Mouse (Mus musculus) monocyte, adult 5-6 weeks (primary cell): Measurements from ENCODE around the gene Olfr1009. TPM values are rescaled to one million over a fixed set of nuclear protein-coding genes. Genes with fewer than 3 reads are reported as not detected.
"Not testable (repeated sequence)": the region's sequence is repeated elsewhere in the genome, so short reads cannot be mapped to it uniquely, and the experiment has no call there.

Source experiments
- ATAC-seq: fragments of 153-309, 156-312 bp; replicated peaks from 2 replicates; pipeline ENCODE4 v1.8.0; 2017; ENCODE audit warnings: mild to moderate bottlenecking; ENCODE audit not compliant: low TSS enrichment, insufficient number of reproducible peaks, severe bottlenecking, poor library complexity, low FRiP score
- total RNA-seq: library from RNA; stranded (forward); fragments of 200-1000, 200-491, 200-594 nt; gene quantifications from 3 replicates; pipeline ENCODE4 v1.2.3, GENCODE M21; 2017

Gene Olfr1009
- not detected in 3 replicates for total RNA-seq

DNA sequence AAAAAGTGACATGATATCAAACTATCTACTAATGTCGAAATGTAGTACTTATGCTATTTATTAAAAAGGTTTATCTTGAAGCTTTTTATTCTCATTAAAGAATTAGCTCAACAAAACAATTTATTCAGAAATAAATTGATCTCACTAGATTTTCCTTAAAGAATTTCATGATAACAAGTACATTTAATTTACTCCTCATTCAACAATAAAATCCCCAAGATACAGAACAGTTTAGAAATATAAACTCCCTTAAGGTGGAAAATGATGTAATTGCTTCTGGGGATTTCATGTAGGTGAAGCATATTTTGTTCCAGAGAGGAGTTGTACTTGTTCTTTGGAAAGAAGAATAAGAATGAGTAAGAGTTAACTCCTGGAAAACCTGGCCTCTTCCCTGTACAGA, at the start of gene Olfr1009:
TSS of gene Olfr1009 (plus strand) at position 301 of the 400 bp plus-strand sequence.
- no peak for ATAC-seq

DNA sequence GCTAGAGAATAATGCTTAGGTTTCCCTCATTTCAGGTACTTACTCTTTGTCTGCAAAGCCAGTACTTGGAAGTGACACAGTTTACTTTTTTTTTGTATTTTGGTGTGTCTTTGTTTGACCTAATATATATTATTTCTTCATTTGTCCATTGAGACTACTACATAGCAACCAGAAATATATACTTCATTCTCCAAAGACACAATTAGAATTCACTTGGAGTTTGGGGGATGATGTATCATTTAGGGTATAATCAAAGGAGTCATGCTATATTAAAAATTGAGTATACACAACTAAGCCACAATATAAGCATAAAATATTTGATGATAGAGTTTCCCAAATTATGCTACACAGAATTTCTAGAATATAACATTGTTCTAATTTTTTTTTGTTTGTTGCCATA, 36.6 kb upstream of the Olfr1009 start, which contains the start of gene Olfr1006:
TSS of gene Olfr1006 (minus strand) at position 101 of the 400 bp plus-strand sequence.
- ATAC-seq: no peak

DNA sequence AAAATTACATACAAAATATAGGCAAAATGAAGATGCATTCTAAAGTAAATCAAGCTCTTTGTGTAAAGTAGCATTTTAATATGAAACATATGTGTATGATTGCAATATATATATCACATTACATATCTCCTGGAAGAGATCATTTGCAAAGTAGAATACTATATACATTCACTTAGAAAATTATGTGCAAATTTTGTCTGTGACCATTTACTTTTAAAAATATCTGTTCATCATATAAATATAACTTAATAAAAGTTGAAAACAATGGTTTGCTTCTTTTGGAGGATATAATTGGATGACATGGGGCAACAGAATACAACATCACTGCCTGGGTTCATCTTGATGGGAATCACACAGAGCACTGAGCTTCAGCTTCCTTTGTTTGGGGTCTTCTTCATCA, 26.1 kb upstream of the Olfr1009 start, which contains the start of gene Olfr1008:
TSS of gene Olfr1008 (plus strand) at position 301 of the 400 bp plus-strand sequence.
- no peak for ATAC-seq

DNA sequence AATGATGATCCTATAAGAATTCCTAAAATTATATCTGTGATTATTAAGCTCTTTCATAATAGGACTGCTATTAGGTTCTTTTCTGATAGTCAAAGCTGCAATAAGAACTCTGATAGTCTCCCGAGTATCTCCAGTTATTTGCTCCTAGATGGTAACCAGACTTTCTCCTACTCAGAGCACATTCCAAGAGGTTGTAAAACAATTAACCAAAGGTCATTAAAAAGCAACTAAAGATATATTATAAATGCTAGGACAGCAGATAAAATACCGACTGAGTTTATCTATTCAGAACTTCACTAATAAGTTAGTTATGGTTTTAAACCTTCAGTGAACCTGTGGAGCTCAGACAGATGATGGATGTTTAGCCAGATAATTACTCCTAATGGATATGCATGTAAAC, 4.5 kb upstream of the Olfr1009 start:
- ATAC-seq: not testable (repeated sequence)

DNA sequence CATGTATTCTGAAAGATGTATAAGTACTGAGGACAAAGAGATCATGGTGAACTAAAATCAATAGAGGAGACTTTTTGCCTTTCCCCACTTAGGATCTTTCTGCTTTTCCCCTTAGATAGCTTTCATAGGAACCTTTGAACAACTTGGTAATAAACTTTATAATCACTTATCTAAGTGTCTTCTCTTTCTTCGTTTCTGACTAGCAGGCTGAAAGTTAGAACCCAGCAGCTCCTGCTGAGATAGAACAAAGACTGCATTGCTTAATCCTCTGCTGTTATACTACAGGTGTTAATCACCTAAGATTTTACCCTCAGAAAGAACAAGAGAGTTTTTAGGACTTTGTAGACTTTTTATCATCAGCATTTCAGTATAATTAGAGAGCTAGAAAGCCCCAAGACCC, 4.1 kb upstream of the Olfr1009 start:
- no peak for ATAC-seq

DNA sequence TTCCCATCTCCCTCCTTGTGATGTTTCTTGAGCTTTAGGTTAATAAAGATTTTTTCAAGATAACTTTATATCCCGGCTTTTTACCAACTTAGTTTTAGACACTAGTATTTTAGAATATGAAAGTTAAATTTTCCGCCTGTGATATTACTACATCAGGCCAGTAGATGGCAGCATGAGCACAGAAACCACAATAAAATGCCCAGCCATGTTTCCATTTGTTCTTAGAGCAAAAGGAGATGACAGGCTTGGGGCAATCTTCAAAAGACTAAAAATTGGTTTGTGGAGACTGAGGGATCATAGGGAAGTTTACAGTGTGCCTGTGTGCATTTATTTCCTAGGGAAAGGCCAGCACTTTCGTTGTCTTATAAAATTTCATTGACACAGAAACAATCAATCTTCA, 10.6 kb downstream of the Olfr1009 start:
- no peak for ATAC-seq

DNA sequence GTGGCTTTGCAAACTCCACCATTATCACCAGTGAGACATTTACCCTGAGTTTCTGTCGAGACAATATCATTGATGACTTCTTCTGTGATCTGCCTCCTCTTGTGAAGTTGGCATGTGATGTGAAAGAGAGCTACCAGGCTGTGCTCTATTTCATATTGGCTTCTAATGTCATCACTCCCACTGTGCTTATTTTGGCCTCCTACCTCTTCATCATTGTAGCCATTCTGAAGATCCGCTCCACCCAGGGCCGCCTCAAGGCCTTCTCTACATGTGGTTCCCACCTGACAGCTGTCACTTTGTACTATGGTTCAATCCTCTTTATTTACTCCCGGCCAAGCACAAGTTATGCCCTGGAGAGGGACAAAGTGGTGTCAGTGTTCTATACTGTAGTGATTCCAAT, 38.6 kb downstream of the Olfr1009 start:
- no peak for ATAC-seq

DNA sequence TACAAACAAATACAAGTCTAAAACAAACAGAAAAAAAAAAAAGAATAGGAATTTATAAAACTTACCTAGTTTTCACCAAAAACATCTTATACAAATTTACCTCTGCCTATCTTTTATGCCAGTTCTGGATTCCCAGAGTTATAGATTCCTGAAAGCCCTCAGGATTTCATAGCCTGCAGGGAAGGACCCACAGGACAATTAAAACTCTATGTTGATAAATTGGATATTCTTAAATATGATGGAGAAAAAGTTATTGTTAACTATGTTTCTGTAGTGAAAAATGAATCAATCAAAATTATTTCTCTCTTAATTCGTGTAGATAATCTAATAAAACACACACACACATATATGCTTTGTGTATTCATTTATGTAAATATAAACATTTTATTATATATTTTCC, 47.4 kb downstream of the Olfr1009 start, which contains the start of gene Olfr1012:
TSS of gene Olfr1012 (minus strand) at position 101 of the 400 bp plus-strand sequence.
- no peak for ATAC-seq

DNA sequence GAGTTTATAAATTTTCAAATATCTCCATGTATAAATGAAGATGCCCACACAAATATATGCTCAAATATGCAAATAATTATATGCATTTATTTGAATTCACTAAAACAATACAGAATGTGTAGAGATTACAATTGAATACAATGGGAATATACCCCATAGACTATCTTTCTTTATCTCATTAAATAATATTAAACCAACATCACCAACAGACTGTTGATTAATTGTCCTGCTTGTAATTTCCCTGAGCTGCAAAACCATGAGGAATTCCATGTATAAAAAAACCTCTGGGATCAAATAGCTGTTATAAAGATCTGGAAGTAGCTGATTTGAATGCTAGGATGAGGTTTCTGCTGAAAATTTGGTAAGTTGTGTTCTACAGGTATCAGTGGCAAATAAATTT, 51.6 kb downstream of the Olfr1009 start, which contains the start of gene Olfr1013:
TSS of gene Olfr1013 (plus strand) at position 301 of the 400 bp plus-strand sequence.
- ATAC-seq: no peak

DNA sequence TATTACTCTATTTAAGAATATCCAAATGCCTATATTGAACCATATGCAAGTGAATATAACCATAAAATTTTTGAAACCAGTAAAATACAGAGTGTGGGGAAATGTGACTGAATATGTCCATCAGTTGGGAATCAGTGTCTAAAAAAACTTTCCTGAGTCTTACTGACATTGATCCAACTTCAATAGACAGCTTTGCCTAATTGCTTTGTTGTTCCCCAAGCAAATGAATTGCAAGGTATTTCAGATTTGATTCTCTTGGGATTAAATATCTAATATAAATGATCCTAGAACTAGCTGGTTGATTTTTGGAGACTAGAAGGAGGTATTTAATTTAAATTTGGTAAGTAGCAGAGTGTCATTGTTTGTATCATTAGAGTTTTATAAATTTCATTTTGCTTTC, 57.2 kb downstream of the Olfr1009 start, which contains the start of gene Olfr1014:
TSS of gene Olfr1014 (plus strand) at position 301 of the 400 bp plus-strand sequence.
- ATAC-seq: no peak

Other genes starting within 250 kb of the Olfr1009 start
- not detected in 3 replicates for gene 4833423E24Rik, start 196.4 kb upstream of the Olfr1009 start, total RNA-seq
- gene Olfr996, start 136.2 kb upstream of the Olfr1009 start, total RNA-seq: not detected in 3 replicates
- not detected in 3 replicates for gene Olfr998, start 126.5 kb upstream of the Olfr1009 start, total RNA-seq
- gene Olfr1000, start 103.5 kb upstream of the Olfr1009 start, total RNA-seq: not detected in 3 replicates
- not detected in 3 replicates for gene Olfr1002, start 64.7 kb upstream of the Olfr1009 start, total RNA-seq
- gene Olfr154, start 51.0 kb upstream of the Olfr1009 start, total RNA-seq: not detected in 3 replicates
- not detected in 3 replicates for gene Olfr1006, start 36.7 kb upstream of the Olfr1009 start, total RNA-seq
- gene Olfr1008, start 26.0 kb upstream of the Olfr1009 start, total RNA-seq: not detected in 3 replicates
- gene Olfr1012, start 47.3 kb downstream of the Olfr1009 start, total RNA-seq: not detected in 3 replicates
- gene Olfr1013, start 51.7 kb downstream of the Olfr1009 start, total RNA-seq: not detected in 3 replicates
- not detected in 3 replicates for gene Olfr1014, start 57.3 kb downstream of the Olfr1009 start, total RNA-seq
- gene Olfr1015, start 66.6 kb downstream of the Olfr1009 start, total RNA-seq: not detected in 3 replicates
- not detected in 3 replicates for gene Olfr1016, start 87.1 kb downstream of the Olfr1009 start, total RNA-seq
- gene Olfr1018, start 103.1 kb downstream of the Olfr1009 start, total RNA-seq: 0.43 TPM in 1 of 3 replicates, not detected in the others
- gene Olfr1019, start 130.1 kb downstream of the Olfr1009 start, total RNA-seq: not detected in 3 replicates
- gene Olfr1020, start 131.6 kb downstream of the Olfr1009 start, total RNA-seq: not detected in 3 replicates
- not detected in 3 replicates for gene Olfr1022, start 153.2 kb downstream of the Olfr1009 start, total RNA-seq
- gene Olfr1023, start 170.2 kb downstream of the Olfr1009 start, total RNA-seq: not detected in 3 replicates
- not detected in 3 replicates for gene Olfr1024, start 189.6 kb downstream of the Olfr1009 start, total RNA-seq
- gene Olfr1025-ps1, start 199.8 kb downstream of the Olfr1009 start, total RNA-seq: 0.11 TPM in 1 of 3 replicates, not detected in the others
- not detected in 3 replicates for gene Olfr1026, start 206.1 kb downstream of the Olfr1009 start, total RNA-seq
- not detected in 3 replicates for gene Olfr1028, start 235.0 kb downstream of the Olfr1009 start, total RNA-seq